Mouse (Mus musculus): ENCODE data around the gene Pced1a. TPM values are rescaled to one million over a fixed set of nuclear protein-coding genes. Genes with fewer than 3 reads are reported as not detected.

Pced1a gene
- polyA plus RNA-seq, 1 experiment from 2014 or later, result 7.0 TPM

DNA sequence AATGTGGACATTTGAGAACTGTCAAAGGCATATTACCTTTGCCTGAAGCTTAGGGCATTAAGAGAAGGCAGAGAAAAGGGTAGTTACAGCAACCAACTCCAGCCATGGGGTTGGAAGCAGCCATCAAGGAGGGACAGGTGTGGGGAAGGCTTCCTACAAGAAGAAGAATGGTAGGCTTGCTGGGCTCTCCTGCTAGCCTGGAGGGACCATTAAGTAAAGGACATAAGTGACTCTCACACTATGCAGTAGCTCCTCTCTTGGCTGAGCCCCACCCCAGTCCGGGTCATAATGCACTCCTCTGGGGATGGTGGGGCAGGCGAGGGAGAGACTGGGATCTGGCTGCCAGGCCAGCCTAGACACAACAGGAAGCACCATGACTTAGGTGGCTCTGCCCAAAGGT lies 18.3 kb downstream of the Pced1a start, which contains the start of gene Tmem239:
TSS of gene Tmem239 (plus strand) at position 301 of the 400 bp plus-strand sequence.
- H3K9me3 ChIP-seq, result no peaks in the 10 kb centered on the region

DNA sequence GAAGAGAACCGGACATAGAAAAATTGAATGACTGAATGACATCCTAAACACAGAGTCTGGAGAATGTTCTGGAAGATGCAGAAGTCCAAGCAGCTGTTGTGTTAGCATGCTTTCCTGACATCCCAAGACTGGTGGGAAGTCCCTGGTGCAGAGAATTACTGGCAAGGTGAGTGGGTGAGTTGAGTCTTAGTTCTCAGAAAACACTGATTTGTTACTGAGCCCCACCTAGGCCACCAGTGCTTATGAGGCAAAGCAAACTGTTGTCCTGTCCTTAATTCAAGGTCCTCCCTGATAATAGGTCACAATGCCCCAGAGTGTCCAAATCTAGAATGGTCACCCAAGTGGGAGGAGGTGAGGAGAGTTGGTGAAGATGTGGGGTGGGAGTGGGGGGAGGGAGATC lies 19.6 kb downstream of the Pced1a start, which contains the start of the genes Gm28372 and 1700020A23Rik:
TSS of gene Gm28372 (plus strand) at position 301 of the 400 bp plus-strand sequence.
TSS of gene 1700020A23Rik (plus strand) at position 321 of the 400 bp plus-strand sequence.
- Histone ChIP-seq H3K27me3 (replicated peaks) (no peaks in the 10 kb centered on the region; the same call in 1 of the 2 replicates), H3K9ac (no peak within 1 kb of the TSS), H3K9me3 (no peaks in the 10 kb centered on the region), H3K36me3 (no peaks in the 10 kb centered on the region), H3K4me1 (peaks cover 5% of the 10 kb centered on the region; the same call in 1 of the 2 replicates), H3K27ac (replicated peaks) (no peak within 1 kb of the TSS), H3K4me3 (no peak within 1 kb of the TSS), H3K4me2 (no peak within 1 kb of the TSS)
- ATAC-seq (ENCODE audit: extremely low read depth, insufficient number of reproducible peaks, low FRiP score, low TSS enrichment), result no peak
- 87% methylated on average over 1 of the region's 1 CpGs for WGBS

More for the DNA sequence above, 18.3 kb downstream of the Pced1a start, which contains the start of gene Tmem239:
- Histone ChIP-seq H3K4me1 (peaks cover 5% of the 10 kb centered on the region; the same call in 1 of the 2 replicates), H3K27me3 (replicated peaks) (no peaks in the 10 kb centered on the region; the same call in 1 of the 2 replicates), H3K9ac (no peak within 1 kb of the TSS), H3K27ac (replicated peaks) (no peak within 1 kb of the TSS), H3K4me3 (no peak within 1 kb of the TSS), H3K4me2 (no peak within 1 kb of the TSS), H3K36me3 (no peaks in the 10 kb centered on the region)
- no peak for ATAC-seq (ENCODE audit: extremely low read depth, insufficient number of reproducible peaks, low FRiP score, low TSS enrichment)
- whole genome bisulfite sequencing, result 55% methylated on average over 2 of the region's 2 CpGs

DNA sequence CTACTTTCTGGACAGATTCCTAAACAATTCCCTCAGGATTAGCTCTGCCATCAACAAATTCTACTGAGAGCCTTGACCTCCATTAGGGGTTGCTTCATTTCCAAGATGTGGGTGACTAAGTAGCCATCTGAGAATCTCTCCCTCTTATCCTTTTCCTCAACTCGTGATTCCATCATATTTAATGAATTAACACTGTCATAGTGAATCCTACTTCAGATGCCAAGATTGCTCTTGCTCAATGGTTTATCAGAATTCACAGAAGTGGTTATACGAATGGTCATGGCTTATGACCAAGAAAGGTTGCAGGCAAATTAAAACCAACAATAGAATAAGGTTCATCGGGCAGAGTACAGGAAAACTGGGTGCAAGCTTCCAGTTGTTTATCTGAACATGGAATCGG lies 22.6 kb downstream of the Pced1a start:
- Histone ChIP-seq H3K9me3 (no peaks in the 10 kb centered on the region), H3K27me3 (replicated peaks) (peaks cover 16% of the 10 kb centered on the region), H3K4me2 (no peak overlapping the region), H3K4me1 (peaks cover 7% of the 10 kb centered on the region), H3K9ac (no peak overlapping the region), H3K36me3 (no peaks in the 10 kb centered on the region), H3K4me3 (no peak overlapping the region), H3K27ac (replicated peaks) (no peak overlapping the region)
- 67% methylated on average over 4 of the region's 4 CpGs for WGBS
- ATAC-seq (ENCODE audit: extremely low read depth, insufficient number of reproducible peaks, low FRiP score, low TSS enrichment), result no peak

DNA sequence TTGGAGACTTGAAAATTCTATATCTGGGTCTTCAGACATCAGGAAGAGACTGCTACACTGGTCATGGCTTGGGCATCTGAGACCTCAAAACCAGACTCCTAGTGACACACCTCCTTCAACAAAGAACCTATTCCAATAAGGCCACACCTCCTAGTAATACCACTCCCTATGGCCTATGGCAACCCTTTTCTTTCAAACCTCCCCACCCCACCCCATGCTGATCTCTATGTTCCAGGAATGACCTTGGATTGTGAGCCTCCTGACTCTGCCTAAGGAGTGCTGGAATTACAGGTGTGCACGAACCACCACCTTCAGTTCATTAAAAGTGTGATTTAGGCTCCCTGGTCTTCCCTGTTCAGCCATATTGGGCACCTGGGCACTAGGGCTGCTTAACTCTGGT lies 24.5 kb downstream of the Pced1a start:
- no peaks in the 10 kb centered on the region; the same call in 1 of the 2 replicates for H3K36me3 ChIP-seq

DNA sequence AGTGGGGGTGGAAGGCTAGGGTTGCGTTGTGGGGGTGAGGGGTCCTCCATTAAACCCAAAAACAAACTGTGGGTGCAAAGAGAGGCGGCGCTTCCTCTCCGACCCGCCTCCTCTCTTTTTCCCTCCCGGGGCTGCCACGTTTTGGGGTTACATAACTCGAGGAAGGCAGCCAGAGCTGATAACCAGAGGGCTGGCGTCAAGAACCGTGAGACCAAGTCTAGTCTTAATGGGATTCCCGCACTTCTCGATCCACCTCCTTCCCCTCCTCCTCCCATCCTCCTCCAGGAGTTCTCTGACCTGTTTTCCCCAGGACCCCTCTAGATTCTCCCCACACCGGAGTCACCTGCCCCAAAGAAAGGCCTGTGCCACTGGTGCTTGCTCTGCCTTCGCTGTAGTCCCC lies 26.4 kb downstream of the Pced1a start:
- Histone ChIP-seq H3K4me3 (peak overlapping the region; percentile 61), H3K27me3 (replicated peaks) (peaks cover 16% of the 10 kb centered on the region), H3K36me3 (peaks cover 16% of the 10 kb centered on the region; the same call in 1 of the 2 replicates), H3K4me2 (peak overlapping the region; percentile 83), H3K9me3 (no peaks in the 10 kb centered on the region), H3K4me1 (peaks cover 7% of the 10 kb centered on the region), H3K9ac (peak overlapping the region; percentile 84), H3K27ac (replicated peaks) (peak overlapping the region; percentile 6; the same call in 1 of the 2 replicates)
- WGBS, result 16% methylated on average over 8 of the region's 14 CpGs
- no peak for ATAC-seq (ENCODE audit: extremely low read depth, insufficient number of reproducible peaks, low FRiP score, low TSS enrichment)

More for the DNA sequence above, 24.5 kb downstream of the Pced1a start:
- H3K9me3 ChIP-seq, result no peaks in the 10 kb centered on the region
- H3K4me3 ChIP-seq, result no peak overlapping the region
- peaks cover 7% of the 10 kb centered on the region for H3K4me1 ChIP-seq
- no peak overlapping the region for H3K4me2 ChIP-seq
- peaks cover 16% of the 10 kb centered on the region for H3K27me3 ChIP-seq (replicated peaks)
- H3K9ac ChIP-seq, result no peak overlapping the region
- no peak overlapping the region for H3K27ac ChIP-seq (replicated peaks)
- 72% methylated on average over 1 of the region's 1 CpGs for WGBS
- no peak for ATAC-seq (ENCODE audit: extremely low read depth, insufficient number of reproducible peaks, low FRiP score, low TSS enrichment)

DNA sequence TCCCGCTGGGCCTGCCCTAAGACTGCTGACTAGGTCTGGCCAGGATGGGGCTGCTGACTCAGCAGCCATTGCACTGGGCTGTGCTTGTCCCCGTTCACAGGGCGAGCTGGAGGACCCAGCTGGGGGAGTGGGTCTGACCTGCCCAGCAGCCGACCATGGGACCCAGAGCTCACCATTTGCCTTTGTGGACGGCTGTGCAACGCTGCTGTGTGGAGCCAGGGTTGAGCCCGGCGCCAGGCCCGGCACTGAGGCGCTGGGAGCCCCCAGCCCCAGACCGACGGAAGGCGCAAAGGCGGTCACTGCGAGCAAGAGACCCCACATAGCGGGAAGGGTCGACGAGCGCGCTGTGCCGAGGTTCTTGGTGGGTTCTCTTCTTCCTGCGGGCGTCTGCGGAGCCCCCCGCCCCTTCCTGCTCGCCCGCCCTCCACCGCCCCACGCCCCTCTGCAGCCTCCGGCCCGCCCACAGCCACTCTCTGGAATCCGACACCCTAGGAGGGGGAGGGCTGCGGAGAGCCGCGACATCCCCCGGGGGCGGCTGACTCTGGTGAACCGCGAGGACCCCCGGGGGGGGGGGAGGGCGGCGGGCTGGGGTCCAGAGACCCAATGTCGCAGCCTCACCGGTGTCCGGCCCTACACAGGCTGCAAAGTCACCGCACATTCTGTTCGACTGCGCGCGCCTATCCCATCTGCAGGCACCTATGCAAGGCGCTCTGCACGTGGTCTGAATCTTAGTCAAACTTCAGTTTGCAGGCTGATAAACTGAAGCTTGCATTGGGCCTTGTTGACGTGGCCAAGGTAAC lies 27.1 kb downstream of the Pced1a start, which contains the start of gene Cpxm1:
TSS of gene Cpxm1 (minus strand) at position 389 of the 800 bp plus-strand sequence.
- H3K9me3 ChIP-seq, result no peaks in the 10 kb centered on the region

DNA sequence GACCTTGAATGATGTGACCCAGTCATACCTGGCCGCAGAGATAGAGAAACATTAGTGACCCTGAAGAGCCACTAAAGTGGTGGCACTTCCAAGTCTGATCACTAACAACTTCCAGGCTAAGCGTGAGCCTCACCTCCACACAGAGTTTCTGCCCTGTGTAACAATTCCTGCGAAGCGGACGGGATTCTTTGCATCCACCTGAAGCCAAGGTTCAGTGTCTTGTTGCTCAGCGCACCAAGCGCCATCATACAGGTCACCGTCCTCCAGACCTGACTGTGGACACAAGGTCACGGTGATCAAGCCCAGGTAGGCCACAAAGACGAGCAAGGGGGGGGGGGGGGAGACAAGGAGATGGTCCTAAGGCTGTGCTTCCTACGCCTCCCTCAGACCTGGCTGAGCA lies 28.8 kb downstream of the Pced1a start:
- ATAC-seq (ENCODE audit: extremely low read depth, insufficient number of reproducible peaks, low FRiP score, low TSS enrichment), result no peak
- no peak overlapping the region for H3K4me3 ChIP-seq
- peaks cover 7% of the 10 kb centered on the region for H3K4me1 ChIP-seq
- H3K9me3 ChIP-seq, result no peaks in the 10 kb centered on the region
- H3K4me2 ChIP-seq, result no peak overlapping the region
- peaks cover 16% of the 10 kb centered on the region for H3K27me3 ChIP-seq (replicated peaks)
- 82% methylated on average over 11 of the region's 11 CpGs for WGBS
- peaks cover 25% of the 10 kb centered on the region for H3K36me3 ChIP-seq
- no peak overlapping the region for H3K9ac ChIP-seq
- H3K27ac ChIP-seq (replicated peaks), result no peak overlapping the region

More for the DNA sequence above, 27.1 kb downstream of the Pced1a start, which contains the start of gene Cpxm1:
- Histone ChIP-seq H3K27ac (replicated peaks) (peak within 1 kb of the TSS; percentile 26), H3K27me3 (replicated peaks) (peaks cover 16% of the 10 kb centered on the region), H3K4me1 (peaks cover 7% of the 10 kb centered on the region), H3K9ac (peak within 1 kb of the TSS; percentile 84), H3K4me2 (peak within 1 kb of the TSS; percentile 83), H3K4me3 (peak within 1 kb of the TSS; percentile 61), H3K36me3 (peaks cover 23% of the 10 kb centered on the region; the same call in 1 of the 2 replicates)
- ATAC-seq (ENCODE audit: extremely low read depth, insufficient number of reproducible peaks, low FRiP score, low TSS enrichment), result peak; percentile 63
- WGBS, result under 1% methylated on average over 47 of the region's 53 CpGs

DNA sequence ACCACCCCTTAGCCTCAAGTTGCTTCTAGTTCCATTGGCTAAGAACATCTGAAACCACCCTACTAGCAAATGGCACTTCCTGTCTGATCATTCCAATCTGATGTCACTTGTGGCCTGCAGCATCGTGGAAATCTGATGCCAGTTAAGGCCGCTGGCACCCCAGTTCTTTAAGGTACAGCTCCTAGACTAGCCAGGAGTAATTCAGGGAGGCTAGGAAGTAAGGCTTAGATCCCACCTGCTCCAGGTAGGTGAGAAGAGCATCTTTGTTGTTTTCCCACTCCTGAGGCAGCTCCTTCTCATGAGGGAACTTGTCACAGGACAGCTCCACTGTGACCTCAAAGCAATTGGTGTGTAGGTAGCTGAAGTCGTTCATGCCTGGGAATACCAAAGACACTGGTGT lies 31.7 kb downstream of the Pced1a start:
- no peak overlapping the region for H3K9ac ChIP-seq
- ATAC-seq (ENCODE audit: extremely low read depth, insufficient number of reproducible peaks, low FRiP score, low TSS enrichment), result no peak
- peaks cover 2% of the 10 kb centered on the region for H3K4me1 ChIP-seq
- no peak overlapping the region for H3K27ac ChIP-seq (replicated peaks)
- no peak overlapping the region for H3K4me3 ChIP-seq
- H3K36me3 ChIP-seq, result peaks cover 34% of the 10 kb centered on the region
- H3K9me3 ChIP-seq, result no peaks in the 10 kb centered on the region
- 77% methylated on average over 3 of the region's 3 CpGs for WGBS
- H3K4me2 ChIP-seq, result no peak overlapping the region
- peaks cover 1% of the 10 kb centered on the region for H3K27me3 ChIP-seq (replicated peaks)

DNA sequence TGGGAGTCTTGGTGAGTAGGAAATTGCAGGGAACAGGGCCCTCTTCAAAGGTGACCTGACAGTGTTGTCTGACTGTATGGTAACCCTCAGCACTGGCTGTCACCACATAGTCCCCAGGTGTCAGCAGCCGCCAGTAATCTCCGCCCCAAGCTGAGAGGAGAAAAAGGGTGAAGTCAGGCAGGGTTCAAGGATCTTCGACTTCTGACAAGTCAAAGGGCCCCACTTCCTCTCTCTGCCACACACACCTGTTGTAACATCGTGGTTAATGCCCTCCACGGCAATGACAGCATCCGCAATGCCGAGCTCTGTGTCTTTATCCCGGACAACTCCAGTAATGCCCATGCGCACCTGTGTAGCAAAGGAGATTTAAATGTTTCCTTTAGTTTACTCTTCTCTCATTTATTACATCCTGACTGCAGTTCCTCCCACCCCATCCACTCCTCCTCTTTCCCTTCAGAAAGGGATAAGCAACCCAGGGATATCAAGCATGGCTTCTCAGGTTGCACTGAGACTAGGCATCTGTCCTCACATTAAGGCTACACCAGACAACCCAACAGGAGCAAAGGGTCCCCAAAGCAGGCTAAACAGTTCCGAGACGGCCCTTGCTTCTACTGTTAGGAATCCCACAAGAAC lies 33.4 kb downstream of the Pced1a start:
- Histone ChIP-seq H3K9ac (no peak overlapping the region), H3K27me3 (replicated peaks) (no peaks in the 10 kb centered on the region), H3K4me3 (no peak overlapping the region), H3K4me1 (no peaks in the 10 kb centered on the region), H3K36me3 (peaks cover 34% of the 10 kb centered on the region), H3K4me2 (no peak overlapping the region), H3K27ac (replicated peaks) (no peak overlapping the region), H3K9me3 (no peaks in the 10 kb centered on the region; the same call in 1 of the 2 replicates)
- 78% methylated on average over 11 of the region's 11 CpGs for WGBS
- no peak for ATAC-seq (ENCODE audit: extremely low read depth, insufficient number of reproducible peaks, low FRiP score, low TSS enrichment)

DNA sequence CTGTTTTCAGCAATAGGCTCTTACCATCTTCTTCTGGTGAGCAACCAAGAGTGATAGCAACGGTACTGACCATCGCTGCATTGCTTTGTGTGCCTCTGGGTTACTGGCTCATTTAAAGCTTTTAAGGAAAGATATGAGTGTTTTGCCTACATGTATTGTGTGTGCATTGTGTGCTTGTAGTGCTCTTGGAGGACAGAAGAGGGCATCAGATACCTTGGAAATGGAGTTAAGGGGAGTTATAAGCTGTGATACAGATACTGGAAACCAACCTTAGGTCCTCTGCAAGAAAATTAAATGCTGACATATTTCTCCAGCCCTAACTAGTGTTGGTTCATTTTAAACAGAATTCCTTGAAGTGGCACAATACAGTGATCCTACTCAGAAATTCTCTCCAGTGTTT lies 35.7 kb downstream of the Pced1a start:
- no peak overlapping the region for H3K4me3 ChIP-seq
- WGBS, result 66% methylated on average over 2 of the region's 2 CpGs

DNA sequence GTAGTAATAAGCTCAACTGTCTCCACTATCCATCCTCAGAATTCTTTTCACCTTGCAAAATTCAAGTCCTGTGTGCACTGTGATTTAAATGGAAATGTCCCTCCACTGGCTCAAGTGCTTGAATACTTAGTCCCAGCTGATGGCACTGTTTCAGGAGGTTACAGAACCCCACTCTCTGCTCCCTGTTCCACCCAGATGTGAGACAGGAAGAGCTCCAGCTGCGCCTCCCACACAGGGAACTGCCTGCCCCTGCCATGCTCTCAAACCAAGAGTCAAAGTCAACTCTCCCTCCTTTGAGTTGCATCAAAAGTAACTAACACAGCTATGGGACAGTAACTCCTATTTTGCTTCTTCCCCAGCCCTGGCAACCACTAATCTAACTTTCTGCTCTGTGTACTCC lies 38.3 kb downstream of the Pced1a start:
- Histone ChIP-seq H3K4me3 (no peak overlapping the region), H3K9ac (no peak overlapping the region), H3K4me2 (no peak overlapping the region), H3K27me3 (replicated peaks) (peaks cover 17% of the 10 kb centered on the region; the same call in 1 of the 2 replicates), H3K27ac (replicated peaks) (no peak overlapping the region), H3K4me1 (no peaks in the 10 kb centered on the region), H3K36me3 (peaks cover 10% of the 10 kb centered on the region; the same call in 1 of the 2 replicates), H3K9me3 (no peaks in the 10 kb centered on the region; the same call in 1 of the 2 replicates)
- no peak for ATAC-seq (ENCODE audit: extremely low read depth, insufficient number of reproducible peaks, low FRiP score, low TSS enrichment)
- WGBS, result 75% methylated on average over 1 of the region's 1 CpGs

More for the DNA sequence above, 35.7 kb downstream of the Pced1a start:
- no peak for ATAC-seq (ENCODE audit: extremely low read depth, insufficient number of reproducible peaks, low FRiP score, low TSS enrichment)
- H3K36me3 ChIP-seq, result peaks cover 25% of the 10 kb centered on the region
- no peak overlapping the region for H3K4me2 ChIP-seq
- H3K4me1 ChIP-seq, result no peaks in the 10 kb centered on the region
- no peaks in the 10 kb centered on the region; the same call in 1 of the 2 replicates for H3K9me3 ChIP-seq
- H3K27ac ChIP-seq (replicated peaks), result no peak overlapping the region
- H3K9ac ChIP-seq, result no peak overlapping the region
- H3K27me3 ChIP-seq (replicated peaks), result 0 out of 2 replicates have a peak, but pooled peaks cover 4% of the 10 kb centered on the region

Data from heart, embryonic 13.5 days (tissue).